Mouse (Mus musculus) erythroblast, embryonic 14.5 days (primary cell): ENCODE data around the gene Mettl23.

ENCODE experiments used
- GATA1 ChIP-seq: IDR thresholded peaks from 2 replicates; pipeline ENCODE4 v1.6.1; 2012; ENCODE audit warnings: low read length, inconsistent platforms, mixed read lengths
- TAL1 ChIP-seq: IDR thresholded peaks from 3 replicates; pipeline ENCODE4 v1.6.1; 2012; ENCODE audit warnings: low read length, inconsistent platforms, mixed read lengths

- no peak for TF ChIP-seq TAL1
- TF ChIP-seq GATA1, result no peak
These were observed 42.0 kb upstream of the Mettl23 start for GRCm38 (mm10) chr11:116801106-116801505.
